Mouse (Mus musculus) myocyte (in vitro differentiated cells): ENCODE measurements around the gene Cdc42bpb.

Source experiments
- E2F4 ChIP-seq: IDR thresholded peaks from one replicate; pipeline ENCODE4 v1.6.1; 2011; ENCODE audit warnings: mild to moderate bottlenecking, control low read depth, moderate library complexity; ENCODE audit not compliant: insufficient read depth
- MYOD1 ChIP-seq, 3 experiments: IDR thresholded peaks; one replicate each; pipeline ENCODE4 v1.6.1; 2011; ENCODE audit warnings: control low read depth in 2 of 3, low read depth in 2 of 3, mild to moderate bottlenecking in 2 of 3, moderate library complexity in 1 of 3; ENCODE audit not compliant: insufficient read length in 2 of 3, control insufficient read depth in 1 of 3
- MYOG ChIP-seq, 3 experiments: IDR thresholded peaks; one replicate each; pipeline ENCODE4 v1.6.1; 2011; ENCODE audit warnings: control low read depth in 2 of 3, low read depth in 2 of 3, mild to moderate bottlenecking in 2 of 3; ENCODE audit not compliant: insufficient read length in 2 of 3, control insufficient read depth in 1 of 3, insufficient read depth in 1 of 3
- POLR2A ChIP-seq: IDR thresholded peaks from one replicate; pipeline ENCODE4 v1.6.1; 2011; ENCODE audit warnings: low read depth, mild to moderate bottlenecking, control low read depth, moderate library complexity; ENCODE audit not compliant: insufficient read length
- POLR2AphosphoS2 ChIP-seq: IDR thresholded peaks from one replicate; pipeline ENCODE4 v1.6.1; 2011; ENCODE audit warnings: low read depth, control low read depth; ENCODE audit not compliant: insufficient read length
- TCF12 ChIP-seq: IDR thresholded peaks from one replicate; pipeline ENCODE4 v1.6.1; 2011; ENCODE audit warnings: mild to moderate bottlenecking, control low read depth; ENCODE audit not compliant: poor library complexity, insufficient read depth, severe bottlenecking
- USF1 ChIP-seq: IDR thresholded peaks from one replicate; pipeline ENCODE4 v1.6.1; 2011; ENCODE audit warnings: low read depth, mild to moderate bottlenecking, control low read depth, moderate library complexity

DNA sequence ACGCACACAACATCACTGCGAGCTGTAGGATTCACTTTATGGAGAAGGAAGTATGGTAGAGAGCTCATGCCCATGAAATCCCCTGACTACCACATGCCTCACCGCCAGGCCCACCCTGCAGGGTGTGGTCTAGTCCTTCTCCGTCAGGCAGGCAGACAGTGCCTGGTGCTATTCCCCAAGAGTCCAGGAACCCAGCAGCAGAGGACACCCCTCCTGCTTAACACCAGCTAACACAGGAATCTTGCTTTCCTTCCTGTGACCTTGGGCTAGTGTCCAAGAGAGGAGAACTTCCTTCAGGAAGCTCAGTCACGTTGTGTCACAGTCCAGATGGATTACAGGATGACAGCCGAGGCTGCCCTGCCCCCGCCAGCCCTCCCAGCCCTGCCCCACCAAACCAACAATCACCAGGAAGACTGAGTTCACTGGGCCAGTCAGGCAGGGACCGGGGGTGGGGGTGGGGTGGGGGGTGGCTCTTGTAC is 9.2 kb upstream of the Cdc42bpb start:
- TF ChIP-seq POLR2A (no peak), E2F4 (no peak), MYOD1 (IDR thresholded peaks at IDR 0.05; ENCODE audit: control insufficient read depth in 1 of 3, insufficient read length in 2 of 3, low read depth in 2 of 3) (no peak), USF1 (no peak), TCF12 (no peak), MYOG (IDR thresholded peaks at IDR 0.05; ENCODE audit: control insufficient read depth in 1 of 3, insufficient read depth in 1 of 3, insufficient read length in 2 of 3, low read depth in 2 of 3) (no peak), POLR2AphosphoS2 (no peak)
